Mouse (Mus musculus) midbrain, embryonic 15.5 days (tissue): ENCODE measurements around the gene Calcoco1. TPM values are rescaled to one million over a fixed set of nuclear protein-coding genes. Genes with fewer than 3 reads are reported as not detected.
A peak's percentile ranks its signal among the peaks of the same experiment; 100 is the strongest.

Experiments used
- ATAC-seq: fragments of 200-750 bp; cut with Nextera tagmentation; replicated peaks from 2 replicates; pipeline ENCODE4 v1.8.0; 2017; ENCODE audit warnings: moderate TSS enrichment
- H3K27ac ChIP-seq: fragments of 300-500 bp; sonication (generic); 2 replicates; pipeline ENCODE4 v1.5.1; 2015; ENCODE audit warnings: mild to moderate bottlenecking, inconsistent platforms
- H3K27me3 ChIP-seq: fragments of 300-500 bp; sonication (generic); replicated peaks from 2 replicates; pipeline ENCODE4 v1.6.1; 2015; ENCODE audit warnings: inconsistent platforms
- H3K36me3 ChIP-seq: fragments of 300-500 bp; sonication (generic); replicated peaks from 2 replicates; pipeline ENCODE4 v1.6.1; 2015; ENCODE audit warnings: inconsistent platforms
- H3K4me1 ChIP-seq: fragments of 300-500 bp; sonication (generic); 2 replicates; pipeline ENCODE4 v1.6.1; 2015; ENCODE audit warnings: inconsistent platforms
- H3K4me2 ChIP-seq: fragments of 300-500 bp; sonication (generic); 2 replicates; pipeline ENCODE4 v1.6.1; 2015; ENCODE audit warnings: inconsistent platforms, mild to moderate bottlenecking, moderate library complexity
- H3K4me3 ChIP-seq: fragments of 300-500 bp; sonication (generic); 2 replicates; pipeline ENCODE4 v1.5.1; 2015; ENCODE audit warnings: mild to moderate bottlenecking, inconsistent platforms
- H3K9ac ChIP-seq: fragments of 300-500 bp; sonication (generic); 2 replicates; pipeline ENCODE4 v1.6.1; 2015; ENCODE audit warnings: mild to moderate bottlenecking, inconsistent platforms
- H3K9me3 ChIP-seq: fragments of 300-500 bp; sonication (generic); 2 replicates; pipeline ENCODE4 v1.6.1; 2016; ENCODE audit warnings: inconsistent platforms
- WGBS: fragments of 180-500 bp; shearing (Covaris S2); methylation state at CpG from one replicate; pipeline ENCODE4 v1.1.7; 2015; ENCODE audit warnings: mixed read lengths; 5-methylcytosine and 5-hydroxymethylcytosine counted together
- polyA plus RNA-seq: library from polyadenylated mRNA; unstranded; fragments of >200 nt; fragmentation: Nextera tagmentation; extraction: Ambion mirVana; gene quantifications from 2 replicates; pipeline ENCODE4 v1.2.1, GENCODE M21; 2015

Calcoco1 gene
- polyA plus RNA-seq, 1 experiment from 2014 or later: 41.9 TPM

DNA sequence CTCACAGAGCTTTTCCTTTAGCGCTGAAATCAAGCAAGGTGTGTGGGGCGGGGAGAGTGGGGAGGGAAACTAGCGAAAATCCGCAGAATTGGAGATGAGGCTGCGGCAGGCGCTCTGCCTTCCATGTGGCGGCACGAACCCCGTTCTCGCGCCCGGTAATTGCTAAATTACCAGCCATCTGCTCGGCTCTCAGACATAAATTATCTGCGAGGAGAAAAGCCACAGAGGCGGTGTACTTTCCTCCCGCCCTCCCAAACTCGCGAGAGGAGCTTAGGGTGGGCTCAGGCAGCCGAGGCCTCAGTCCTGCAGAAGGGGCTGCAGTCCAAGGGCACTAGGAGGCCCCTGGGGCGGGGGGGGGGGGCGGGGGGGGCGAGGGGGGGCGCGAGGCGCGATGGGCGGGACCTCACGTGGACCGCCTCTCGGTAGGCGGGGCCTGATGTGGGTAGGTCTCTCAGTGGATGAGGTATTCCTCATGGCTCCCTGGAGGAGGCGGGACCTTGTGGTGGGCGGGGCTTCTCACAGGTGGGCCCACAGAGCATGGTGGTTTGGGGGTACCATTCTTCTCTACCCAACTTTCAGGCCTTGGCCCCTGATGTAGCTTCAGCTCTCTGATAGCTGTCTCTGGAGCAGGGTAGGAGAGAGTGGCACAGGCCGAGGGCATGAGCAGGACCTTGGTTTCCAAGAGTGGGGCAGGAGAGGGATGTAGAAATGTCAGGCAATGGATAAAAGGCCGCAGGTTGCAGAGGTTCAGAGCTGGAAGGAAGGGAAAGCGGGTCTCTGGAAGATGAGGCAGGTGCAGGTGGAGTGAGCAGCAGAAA is 14.4 kb upstream of the Calcoco1 start:
- Histone ChIP-seq H3K27ac (peak overlapping the region; percentile 48), H3K9ac (peak overlapping the region; percentile 2; the same call in 1 of the 2 replicates), H3K27me3 (0 out of 2 replicates have a peak, but pooled peaks cover 6% of the 10 kb centered on the region), H3K4me2 (peak overlapping the region; percentile 45), H3K9me3 (no peaks in the 10 kb centered on the region), H3K4me1 (peaks cover 21% of the 10 kb centered on the region; the same call in 1 of the 2 replicates), H3K36me3 (no peaks in the 10 kb centered on the region), H3K4me3 (peak overlapping the region; percentile 20)
- 9% methylated on average over 36 of the region's 36 CpGs for WGBS
- ATAC-seq: peak; percentile 56; the same call in 1 of the 2 replicates

GRCm38 (mm10) chr15:102735031-102735430 is 13.1 kb upstream of the Calcoco1 start:
- H3K27ac ChIP-seq: no peak overlapping the region
- ATAC-seq: no peak
- WGBS: 27% methylated on average over 14 of the region's 14 CpGs
- no peaks in the 10 kb centered on the region for H3K9me3 ChIP-seq
- no peak overlapping the region for H3K9ac ChIP-seq
- peaks cover 21% of the 10 kb centered on the region; the same call in 1 of the 2 replicates for H3K4me1 ChIP-seq
- 0 out of 2 replicates have a peak, but pooled peaks cover 6% of the 10 kb centered on the region for H3K27me3 ChIP-seq
- no peaks in the 10 kb centered on the region for H3K36me3 ChIP-seq
- H3K4me2 ChIP-seq: no peak overlapping the region
- no peak overlapping the region for H3K4me3 ChIP-seq

DNA sequence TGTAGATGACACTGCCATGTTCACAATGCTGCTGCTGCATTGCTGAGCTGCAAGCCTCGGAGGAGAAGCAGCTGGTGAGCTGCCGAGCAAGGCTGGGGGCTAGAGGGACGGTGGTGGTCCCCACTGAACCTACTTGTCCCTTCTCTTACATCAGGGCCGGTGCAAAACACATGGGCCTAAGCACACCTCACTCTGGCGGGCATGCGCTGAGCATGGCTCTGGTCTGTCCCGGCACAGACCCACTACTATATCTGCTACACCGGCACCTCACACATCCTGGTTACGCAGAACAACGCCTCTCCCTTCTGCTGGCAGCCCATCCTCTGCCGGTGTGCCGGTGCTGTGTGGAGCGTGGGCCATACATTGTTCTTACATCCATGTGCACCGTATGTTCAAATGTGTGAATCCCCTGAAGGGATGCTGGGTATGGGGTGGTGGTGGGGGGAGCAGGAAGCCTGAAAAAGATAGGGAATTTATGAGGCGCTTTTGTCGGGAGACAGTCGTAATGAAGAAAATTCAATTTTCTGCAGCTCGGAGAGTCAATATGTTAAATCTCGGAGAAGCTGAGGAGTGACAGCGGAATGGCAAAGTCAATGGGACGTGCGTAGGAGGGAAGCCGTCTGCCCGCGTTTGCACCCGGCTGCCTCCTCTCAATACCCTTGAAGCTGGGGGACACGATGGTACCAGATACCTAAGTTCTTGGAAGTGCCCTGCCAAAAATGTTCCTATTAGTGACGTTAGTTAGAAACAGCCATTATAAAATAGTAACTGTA is 12.0 kb upstream of the Calcoco1 start:
- 0 out of 2 replicates have a peak overlapping the region, but pooled peaks have one; percentile 2 for H3K27ac ChIP-seq
- no peak for ATAC-seq
- peaks cover 18% of the 10 kb centered on the region; the same call in 1 of the 2 replicates for H3K4me1 ChIP-seq
- 0 out of 2 replicates have a peak, but pooled peaks cover 6% of the 10 kb centered on the region for H3K27me3 ChIP-seq
- no peaks in the 10 kb centered on the region for H3K36me3 ChIP-seq
- no peak overlapping the region for H3K4me3 ChIP-seq
- H3K9me3 ChIP-seq: no peaks in the 10 kb centered on the region
- 81% methylated on average over 28 of the region's 28 CpGs for WGBS
- no peak overlapping the region for H3K9ac ChIP-seq
- H3K4me2 ChIP-seq: no peak overlapping the region

DNA sequence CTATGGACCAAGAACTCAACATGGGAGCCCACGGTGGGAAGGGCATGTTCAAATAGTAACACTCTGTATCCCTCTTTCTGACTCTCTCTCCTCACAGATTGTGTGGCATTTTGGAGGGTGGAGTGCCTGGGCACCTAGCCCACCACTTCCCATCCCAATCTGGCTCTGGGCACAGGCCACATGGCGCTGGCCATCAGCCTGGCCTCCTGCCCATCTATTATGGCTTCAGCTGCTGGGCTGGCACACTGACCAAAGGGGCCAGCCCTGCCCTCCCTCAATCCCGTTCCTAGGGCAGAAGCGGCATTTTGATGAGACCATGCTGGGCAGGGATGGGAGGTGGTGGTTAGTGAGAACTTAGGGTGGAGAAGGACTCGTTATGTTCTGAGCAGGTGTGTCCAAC is 11.3 kb upstream of the Calcoco1 start:
- H3K4me3 ChIP-seq: no peak overlapping the region
- H3K36me3 ChIP-seq: no peaks in the 10 kb centered on the region
- 0 out of 2 replicates have a peak overlapping the region, but pooled peaks have one; percentile 53 for H3K27ac ChIP-seq
- no peak overlapping the region for H3K9ac ChIP-seq
- H3K4me1 ChIP-seq: peaks cover 18% of the 10 kb centered on the region; the same call in 1 of the 2 replicates
- H3K9me3 ChIP-seq: no peaks in the 10 kb centered on the region
- no peak overlapping the region for H3K4me2 ChIP-seq
- 0 out of 2 replicates have a peak, but pooled peaks cover 6% of the 10 kb centered on the region for H3K27me3 ChIP-seq
- WGBS: 64% methylated on average over 5 of the region's 5 CpGs
- no peak for ATAC-seq

- H3K9ac ChIP-seq: no peak overlapping the region
- H3K4me3 ChIP-seq: no peak overlapping the region
- H3K27ac ChIP-seq: peak overlapping the region; percentile 53
- no peak overlapping the region for H3K4me2 ChIP-seq
- H3K27me3 ChIP-seq: 0 out of 2 replicates have a peak, but pooled peaks cover 6% of the 10 kb centered on the region
- 86% methylated on average over 6 of the region's 6 CpGs for WGBS
- peaks cover 18% of the 10 kb centered on the region; the same call in 1 of the 2 replicates for H3K4me1 ChIP-seq
- no peaks in the 10 kb centered on the region for H3K9me3 ChIP-seq
- H3K36me3 ChIP-seq: no peaks in the 10 kb centered on the region
- no peak for ATAC-seq
Measured at GRCm38 (mm10) chr15:102732406-102732805, 10.4 kb upstream of the Calcoco1 start.

- Histone ChIP-seq H3K4me1 (no peaks in the 10 kb centered on the region; the same call in 1 of the 2 replicates), H3K9ac (no peak overlapping the region), H3K4me3 (no peak overlapping the region), H3K36me3 (no peaks in the 10 kb centered on the region), H3K27me3 (no peaks in the 10 kb centered on the region), H3K9me3 (no peaks in the 10 kb centered on the region), H3K4me2 (no peak overlapping the region), H3K27ac (no peak overlapping the region)
- no peak for ATAC-seq
- 62% methylated on average over 2 of the region's 2 CpGs for WGBS
Measured at GRCm38 (mm10) chr15:102727951-102728350, 6.0 kb upstream of the Calcoco1 start.

- H3K4me2 ChIP-seq: no peak overlapping the region
- no peaks in the 10 kb centered on the region for H3K9me3 ChIP-seq
- peaks cover 19% of the 10 kb centered on the region for H3K4me1 ChIP-seq
- 84% methylated on average over 10 of the region's 10 CpGs for WGBS
- no peaks in the 10 kb centered on the region for H3K27me3 ChIP-seq
- H3K9ac ChIP-seq: no peak overlapping the region
- ATAC-seq: no peak
- no peak overlapping the region for H3K4me3 ChIP-seq
- H3K27ac ChIP-seq: no peak overlapping the region
- H3K36me3 ChIP-seq: no peaks in the 10 kb centered on the region
Measured at GRCm38 (mm10) chr15:102723358-102724135, 1.6 kb upstream of the Calcoco1 start.

DNA sequence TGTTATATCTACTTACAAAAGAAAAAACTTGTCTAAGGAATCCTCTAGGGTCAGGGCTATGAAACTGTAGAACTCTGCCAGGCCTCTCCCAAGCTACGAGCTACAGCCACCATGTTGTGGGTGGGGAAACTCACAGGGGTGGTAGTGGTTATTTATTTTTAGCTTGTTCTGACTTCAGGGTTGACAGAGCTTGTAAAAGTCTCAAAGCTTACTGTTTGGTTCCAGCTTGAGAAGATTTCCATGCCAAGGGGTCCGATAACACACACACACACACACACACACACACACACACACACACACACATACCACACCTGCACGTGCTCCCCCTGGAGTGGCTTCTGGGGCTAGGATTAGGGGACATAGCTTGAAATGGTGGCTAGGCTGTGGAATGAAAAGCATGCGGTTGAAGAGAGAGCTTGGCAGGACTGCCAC is 538 bp upstream of the Calcoco1 start:
- peak; percentile 17 for ATAC-seq
- H3K9ac ChIP-seq: no peak overlapping the region
- peaks cover 19% of the 10 kb centered on the region for H3K4me1 ChIP-seq
- peaks cover 3% of the 10 kb centered on the region; the same call in 1 of the 2 replicates for H3K36me3 ChIP-seq
- 0 out of 2 replicates have a peak overlapping the region, but pooled peaks have one; percentile 39 for H3K27ac ChIP-seq
- WGBS: 28% methylated on average over 4 of the region's 4 CpGs
- H3K27me3 ChIP-seq: no peaks in the 10 kb centered on the region
- no peaks in the 10 kb centered on the region for H3K9me3 ChIP-seq
- H3K4me2 ChIP-seq: peak overlapping the region; percentile 59
- peak overlapping the region; percentile 54 for H3K4me3 ChIP-seq

GRCm38 (mm10) chr15:102721016-102721898 is 721 bp downstream of the Calcoco1 start:
- peak overlapping the region; percentile 41; the same call in 1 of the 2 replicates for H3K27ac ChIP-seq

DNA sequence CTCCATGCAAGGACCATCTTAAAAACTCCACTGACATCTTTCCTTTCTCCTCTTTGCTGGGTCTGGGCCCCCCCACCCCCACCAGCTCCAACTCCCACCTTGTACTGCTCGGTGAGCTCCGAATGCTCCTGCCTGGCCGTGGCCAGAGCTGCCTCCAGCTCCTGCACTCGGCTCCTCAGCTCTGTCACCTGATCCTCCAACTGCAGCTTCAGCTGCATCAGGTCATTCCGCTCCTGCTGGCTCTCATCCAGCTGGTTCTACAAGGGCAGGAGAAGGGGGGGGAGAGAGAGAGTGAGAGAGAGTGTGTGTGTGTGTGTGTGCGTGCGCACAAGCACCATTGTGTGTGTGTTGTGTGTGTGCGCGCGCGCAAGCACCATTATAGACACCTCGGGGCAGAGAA is 5.8 kb downstream of the Calcoco1 start:
- Histone ChIP-seq H3K4me1 (peaks cover 9% of the 10 kb centered on the region), H3K27me3 (no peaks in the 10 kb centered on the region), H3K36me3 (peaks cover 36% of the 10 kb centered on the region), H3K9me3 (no peaks in the 10 kb centered on the region), H3K9ac (no peak overlapping the region), H3K4me3 (no peak overlapping the region), H3K27ac (no peak overlapping the region), H3K4me2 (no peak overlapping the region)
- no peak for ATAC-seq
- WGBS: 75% methylated on average over 12 of the region's 12 CpGs

More at GRCm38 (mm10) chr15:102721016-102721898, 721 bp downstream of the Calcoco1 start:
- H3K4me3 ChIP-seq: peak overlapping the region; percentile 54
- WGBS: 19% methylated on average over 14 of the region's 14 CpGs
- H3K27me3 ChIP-seq: no peaks in the 10 kb centered on the region
- H3K9me3 ChIP-seq: no peaks in the 10 kb centered on the region
- peak; percentile 2; the same call in 1 of the 2 replicates for ATAC-seq
- H3K4me1 ChIP-seq: peaks cover 19% of the 10 kb centered on the region
- H3K4me2 ChIP-seq: peak overlapping the region; percentile 76
- H3K9ac ChIP-seq: peak overlapping the region; percentile 57
- peaks cover 3% of the 10 kb centered on the region; the same call in 1 of the 2 replicates for H3K36me3 ChIP-seq
